Mouse (Mus musculus) intestine, postnatal 0 days (tissue): ENCODE results near the gene Il17ra. TPM values are rescaled to one million over a fixed set of nuclear protein-coding genes. Genes with fewer than 3 reads are reported as not detected.

Source experiments
- ATAC-seq: fragments of 200-750 bp; cut with Nextera tagmentation; 2 replicates; pipeline ENCODE4 v1.8.0; 2017; ENCODE audit warnings: mild to moderate bottlenecking, moderate TSS enrichment, moderate library complexity
- H3K27ac ChIP-seq: fragments of 300-500 bp; sonication (generic); 2 replicates; pipeline ENCODE4 v1.5.1; 2014; ENCODE audit warnings: mild to moderate bottlenecking, low read depth, low read length, moderate library complexity
- H3K27me3 ChIP-seq: fragments of 300-500 bp; sonication (generic); replicated peaks from 2 replicates; pipeline ENCODE4 v1.6.1; 2014; ENCODE audit warnings: low read length, mixed read lengths; ENCODE audit not compliant: control insufficient read depth, insufficient read depth
- H3K36me3 ChIP-seq: fragments of 300-500 bp; sonication (generic); 2 replicates; pipeline ENCODE4 v1.6.1; 2014; ENCODE audit warnings: mild to moderate bottlenecking, moderate library complexity; ENCODE audit not compliant: control insufficient read depth, insufficient read depth
- H3K4me1 ChIP-seq: fragments of 300-500 bp; sonication (generic); replicated peaks from 2 replicates; pipeline ENCODE4 v1.6.1; 2014; ENCODE audit warnings: antibody characterized with exemption, low read length, mixed read lengths; ENCODE audit not compliant: control insufficient read depth, insufficient read depth
- H3K4me2 ChIP-seq: fragments of 300-500 bp; sonication (generic); replicated peaks from 2 replicates; pipeline ENCODE4 v1.6.1; 2014; ENCODE audit warnings: low read depth, mild to moderate bottlenecking, moderate library complexity
- H3K4me3 ChIP-seq: fragments of 300-500 bp; sonication (generic); 2 replicates; pipeline ENCODE4 v1.5.1; 2014; ENCODE audit warnings: low read depth, low read length
- H3K9ac ChIP-seq: fragments of 300-500 bp; sonication (generic); 2 replicates; pipeline ENCODE4 v1.6.1; 2014; ENCODE audit warnings: mild to moderate bottlenecking, low read depth, low read length
- H3K9me3 ChIP-seq: fragments of 300-500 bp; sonication (generic); 2 replicates; pipeline ENCODE4 v1.6.1; 2016; ENCODE audit warnings: mixed run types; ENCODE audit not compliant: control insufficient read depth
- CTCF ChIP-seq: sonication (generic); IDR thresholded peaks from 2 replicates; pipeline ENCODE4 v1.5.1; 2016; ENCODE audit warnings: low read depth, mild to moderate bottlenecking, control low read depth, antibody characterized with exemption, moderate library complexity
- WGBS: fragments of 180-500 bp; shearing (Covaris S2); extraction: QIAGEN DNeasy Blood & Tissue Kit; methylation state at CpG from one replicate; pipeline ENCODE4 v1.1.7; 2014; 5-methylcytosine and 5-hydroxymethylcytosine counted together
- polyA plus RNA-seq: library from polyadenylated mRNA; unstranded; fragments of >200 nt; fragmentation: Nextera tagmentation; extraction: Ambion mirVana; gene quantifications from 2 replicates; pipeline ENCODE4 v1.2.1, GENCODE M21; 2015

The Il17ra gene
- polyA plus RNA-seq, 1 experiment from 2014 or later: 4.1 TPM

DNA sequence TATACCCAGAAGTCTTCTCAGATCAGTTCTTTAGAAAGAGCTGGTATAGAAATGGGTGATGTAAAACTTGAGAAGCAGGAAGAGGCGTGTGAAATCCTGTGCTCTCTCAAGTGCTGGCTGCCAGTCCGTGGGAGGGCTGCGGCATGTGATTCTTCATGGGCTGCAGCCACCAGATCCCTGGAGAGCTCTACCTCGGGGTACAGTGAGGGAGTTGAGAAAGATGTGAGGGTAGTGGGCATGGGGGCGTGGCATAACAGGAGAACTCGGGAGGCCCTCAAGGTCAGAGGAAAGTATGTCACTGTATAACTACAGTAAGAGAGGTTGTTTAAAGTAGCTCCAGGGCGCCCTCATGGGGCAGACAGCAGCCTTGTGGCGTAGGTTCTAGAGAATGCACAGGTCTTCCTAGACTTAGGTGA, 20.2 kb downstream of the Il17ra start:
- 33% methylated on average over 8 of the region's 8 CpGs for WGBS
- Histone ChIP-seq H3K4me2 (no peak overlapping the region), H3K4me3 (no peak overlapping the region), H3K9ac (no peak overlapping the region), H3K9me3 (no peaks in the 10 kb centered on the region), H3K27me3 (no peaks in the 10 kb centered on the region), H3K27ac (no peak overlapping the region), H3K36me3 (peaks cover 29% of the 10 kb centered on the region; the same call in 1 of the 2 replicates), H3K4me1 (no peaks in the 10 kb centered on the region)
- TF ChIP-seq CTCF: peak; percentile 72
- ATAC-seq: peak; percentile 35; the same call in 1 of the 2 replicates

GRCm38 (mm10) chr6:120485038-120485437, 22.0 kb downstream of the Il17ra start:
- WGBS: 42% methylated on average over 3 of the region's 3 CpGs
- Histone ChIP-seq H3K4me2 (no peak overlapping the region), H3K9ac (no peak overlapping the region), H3K36me3 (peaks cover 12% of the 10 kb centered on the region; the same call in 1 of the 2 replicates), H3K27ac (no peak overlapping the region), H3K27me3 (no peaks in the 10 kb centered on the region), H3K4me1 (no peaks in the 10 kb centered on the region), H3K9me3 (no peaks in the 10 kb centered on the region), H3K4me3 (no peak overlapping the region)
- no peak for TF ChIP-seq CTCF
- no peak for ATAC-seq

- Histone ChIP-seq H3K9ac (no peak overlapping the region), H3K4me1 (no peaks in the 10 kb centered on the region), H3K4me2 (no peak overlapping the region), H3K36me3 (peaks cover 8% of the 10 kb centered on the region; the same call in 1 of the 2 replicates), H3K27ac (no peak overlapping the region), H3K9me3 (no peaks in the 10 kb centered on the region), H3K27me3 (peaks cover under 1% of the 10 kb centered on the region; the same call in 1 of the 2 replicates), H3K4me3 (no peak overlapping the region)
- 49% methylated on average over 8 of the region's 8 CpGs for WGBS
- peak; percentile 17; the same call in 1 of the 2 replicates for TF ChIP-seq CTCF
- ATAC-seq: no peak
Measured at GRCm38 (mm10) chr6:120486051-120486510, 23.0 kb downstream of the Il17ra start.

GRCm38 (mm10) chr6:120488647-120489046, 25.6 kb downstream of the Il17ra start:
- WGBS: 60% methylated on average over 3 of the region's 3 CpGs
- H3K9me3 ChIP-seq: no peaks in the 10 kb centered on the region
- no peak overlapping the region for H3K9ac ChIP-seq
- ATAC-seq: no peak
- no peak for TF ChIP-seq CTCF
- H3K4me2 ChIP-seq: no peak overlapping the region
- H3K27me3 ChIP-seq: peaks cover 26% of the 10 kb centered on the region
- no peak overlapping the region for H3K4me3 ChIP-seq
- peaks cover 6% of the 10 kb centered on the region; the same call in 1 of the 2 replicates for H3K4me1 ChIP-seq
- H3K36me3 ChIP-seq: no peaks in the 10 kb centered on the region
- no peak overlapping the region for H3K27ac ChIP-seq

GRCm38 (mm10) chr6:120489461-120489860, 26.4 kb downstream of the Il17ra start:
- H3K27ac ChIP-seq: no peak overlapping the region
- peaks cover 34% of the 10 kb centered on the region for H3K27me3 ChIP-seq
- ATAC-seq: no peak
- no peak overlapping the region for H3K4me3 ChIP-seq
- no peaks in the 10 kb centered on the region for H3K36me3 ChIP-seq
- H3K9ac ChIP-seq: no peak overlapping the region
- WGBS: 63% methylated on average over 2 of the region's 2 CpGs
- TF ChIP-seq CTCF: no peak
- no peaks in the 10 kb centered on the region for H3K9me3 ChIP-seq
- H3K4me2 ChIP-seq: no peak overlapping the region
- peaks cover 6% of the 10 kb centered on the region; the same call in 1 of the 2 replicates for H3K4me1 ChIP-seq

DNA sequence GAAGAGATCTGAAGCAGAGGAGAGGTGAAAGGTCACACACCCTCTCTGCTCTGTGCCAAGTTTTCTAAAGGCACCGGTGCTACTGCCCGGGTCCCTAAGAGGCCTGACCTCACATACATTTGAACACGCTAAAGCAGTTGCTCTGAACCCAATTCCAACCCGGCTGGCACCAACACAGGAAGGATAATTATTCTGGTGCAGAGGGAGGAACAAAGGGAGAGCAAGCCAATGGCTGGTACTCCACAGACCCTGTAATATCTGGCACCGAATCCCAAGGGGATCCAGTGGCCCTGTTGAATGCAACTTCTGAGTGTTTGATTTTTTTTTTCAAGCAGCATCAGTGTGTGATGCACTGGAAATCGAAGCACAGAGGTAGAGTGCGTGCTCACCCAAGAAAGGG, 28.0 kb downstream of the Il17ra start:
- Histone ChIP-seq H3K4me1 (peaks cover 6% of the 10 kb centered on the region; the same call in 1 of the 2 replicates), H3K27ac (no peak overlapping the region), H3K27me3 (peaks cover 40% of the 10 kb centered on the region), H3K36me3 (no peaks in the 10 kb centered on the region), H3K4me2 (no peak overlapping the region), H3K4me3 (no peak overlapping the region), H3K9me3 (no peaks in the 10 kb centered on the region), H3K9ac (no peak overlapping the region)
- 74% methylated on average over 7 of the region's 7 CpGs for WGBS
- no peak for ATAC-seq
- no peak for TF ChIP-seq CTCF
